Mouse (Mus musculus): ENCODE data around the gene Dnajb4.

- TF ChIP-seq CTCF (IDR thresholded peaks at IDR 0.05; ENCODE audit: low read depth): peak; percentile 21; the same call in 1 of the 2 replicates
- no peak for TF ChIP-seq EP300 (IDR thresholded peaks at IDR 0.05; ENCODE audit: low read depth)
These were observed 38.2 kb downstream of the Dnajb4 start for GRCm38 (mm10) chr3:152171862-152172261.
